Mouse (Mus musculus) cortical plate, adult 2 months (tissue): Measurements from ENCODE around the gene Trit1.

ENCODE experiments used
- CTCF ChIP-seq: fragments of 200-500 bp; IDR thresholded peaks from 2 replicates; pipeline ENCODE4 v1.5.1; 2011; ENCODE audit warnings: mild to moderate bottlenecking, control low read depth, low read length; ENCODE audit not compliant: insufficient read depth; ENCODE audit errors: extremely low read depth
- POLR2A ChIP-seq: fragments of 200-500 bp; IDR thresholded peaks from 2 replicates; pipeline ENCODE4 v1.6.1; 2011; ENCODE audit warnings: mild to moderate bottlenecking, low read length, control low read depth; ENCODE audit not compliant: insufficient read depth; ENCODE audit errors: extremely low read depth

GRCm38 (mm10) chr4:123093869-123094268 is 77.5 kb downstream of the Trit1 start:
- TF ChIP-seq CTCF (no peak), POLR2A (no peak)
